Mouse (Mus musculus) cerebellum, adult 9-10 months (tissue): ENCODE measurements around the gene Hist1h2bq.

ENCODE experiments used
- DNase-seq: peaks from one replicate; pipeline ENCODE4 v3.0.0; 2022

Hist1h2bq gene

GRCm38 (mm10) chr13:21787760-21788593 is 22.0 kb downstream of the Hist1h2bq start:
- peak; percentile 46 for DNase-seq

GRCm38 (mm10) chr13:21786899-21787629 is 22.9 kb downstream of the Hist1h2bq start, which contains the start of the genes Hist1h2an and Hist1h2bp:
Hist1h2an (minus strand) TSS chr13:21787218.
Hist1h2bp (plus strand) TSS chr13:21787461.
- DNase-seq, result peak; percentile 98

GRCm38 (mm10) chr13:21786189-21786898 is 23.7 kb downstream of the Hist1h2bq start:
- DNase-seq, result peak; percentile 34

GRCm38 (mm10) chr13:21784311-21784710 is 25.7 kb downstream of the Hist1h2bq start:
- no peak for DNase-seq

GRCm38 (mm10) chr13:21783734-21784161 is 26.2 kb downstream of the Hist1h2bq start:
- DNase-seq, result peak; percentile 62

GRCm38 (mm10) chr13:21783255-21783617 is 26.8 kb downstream of the Hist1h2bq start, which contains the start of gene Hist1h3i:
Hist1h3i (minus strand) TSS chr13:21783370.
- DNase-seq, result peak; percentile 92

GRCm38 (mm10) chr13:21782361-21783254 is 27.4 kb downstream of the Hist1h2bq start:
- DNase-seq, result peak; percentile 48

- no peak for DNase-seq
These were observed 28.4 kb downstream of the Hist1h2bq start for GRCm38 (mm10) chr13:21781639-21782038.

GRCm38 (mm10) chr13:21781021-21781555 is 28.9 kb downstream of the Hist1h2bq start:
- no peak for DNase-seq

GRCm38 (mm10) chr13:21779767-21780731 is 29.9 kb downstream of the Hist1h2bq start, which contains the start of gene Hist1h1b:
Hist1h1b (minus strand) TSS chr13:21780625.
- peak; percentile 83 for DNase-seq

GRCm38 (mm10) chr13:21778814-21779766 is 30.9 kb downstream of the Hist1h2bq start:
- peak; percentile 90 for DNase-seq
